Comparison of ENCODE assay signal across 8 mouse cellular contexts in the genomic region with DNA sequence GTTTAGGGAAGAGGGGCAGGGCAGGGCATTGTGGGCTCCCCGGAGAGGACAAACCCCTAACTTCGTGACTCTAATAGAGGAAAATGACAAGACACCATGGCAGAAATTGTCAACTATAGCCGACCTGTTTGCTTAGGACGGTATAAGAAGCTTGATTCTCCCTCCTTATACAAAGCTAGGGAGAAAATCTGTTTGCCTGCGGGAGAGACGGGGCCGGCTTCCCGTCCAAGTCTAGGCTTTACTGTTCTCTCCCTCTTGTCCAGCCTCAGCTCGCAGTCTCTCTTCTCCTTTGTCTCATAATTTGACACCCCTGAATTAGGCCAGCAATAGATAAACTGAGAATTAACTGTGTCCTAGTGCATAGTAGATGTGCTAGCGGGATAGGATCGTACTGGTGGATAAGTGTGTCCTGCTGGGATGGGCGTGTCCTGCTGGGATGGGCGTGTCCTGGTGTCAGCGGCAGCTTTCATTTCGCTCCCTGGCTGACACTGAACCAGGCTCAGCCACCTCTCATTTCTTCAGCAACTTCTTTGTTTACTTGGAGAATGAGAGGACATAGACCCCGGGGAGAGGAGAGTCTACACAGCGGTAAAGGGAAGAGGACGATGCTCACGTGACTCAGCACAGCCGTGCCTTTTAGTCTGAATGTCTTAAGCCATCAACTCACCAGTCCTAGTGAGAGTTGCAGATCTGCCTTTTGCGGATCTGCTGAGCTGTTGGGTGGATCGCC.
DNase-seq lines count a peak whose midpoint lies in the region; ATAC-seq lines count a peak whose summit lies in the region.

No protein-coding gene starts in this region.

- no peaks in the 10 kb centered on the region for H3K9me3 ChIP-seq in hindbrain, embryonic 16.5 days (ENCODE audit: control insufficient read depth, low read length)

- WGBS in hindbrain, embryonic 16.5 days: 6% methylated on average over 22 of the region's 22 CpGs

- H3K27ac ChIP-seq in hindbrain, embryonic 16.5 days (ENCODE audit: low read depth, low read length): no peak overlapping the region

- peak; percentile 21 for DNase-seq in layer of hippocampus, adult 11-12 months (ENCODE audit: low spot score)
- no peak for DNase-seq in layer of hippocampus, adult 9-11 months
- DNase-seq in cerebellum, postnatal 25 days: peak; percentile 38 to 50
- DNase-seq in gastrocnemius, adult 8-10 months (ENCODE audit: low spot score in 2 of 2): peak; percentile 4 to 10
- peak; percentile 56 for DNase-seq in left cerebral cortex, postnatal 4 days
- peak; percentile 11 for DNase-seq in skeletal muscle tissue, adult 2 months (ENCODE audit: low read depth, low spot score)

- intact Hi-C loops in left cerebral cortex, postnatal 4 days (cut with DNase I): no loop called here

- H3K36me3 ChIP-seq in hindbrain, embryonic 16.5 days (ENCODE audit: control insufficient read depth, insufficient read depth, low read length): no peaks in the 10 kb centered on the region

- peak overlapping the region; percentile 52 for H3K9ac ChIP-seq in hindbrain, embryonic 16.5 days (ENCODE audit: low read depth, low read length)

- H3K4me3 ChIP-seq in hindbrain, embryonic 16.5 days (ENCODE audit: low read length): peak overlapping the region; percentile 49

- peak overlapping the region; percentile 65 for H3K4me2 ChIP-seq in hindbrain, embryonic 16.5 days (ENCODE audit: low read length)

- H3K27me3 ChIP-seq in hindbrain, embryonic 16.5 days (replicated peaks; ENCODE audit: control insufficient read depth, insufficient read depth, low read length): no peaks in the 10 kb centered on the region

- H3K4me1 ChIP-seq in hindbrain, embryonic 16.5 days (ENCODE audit: control insufficient read depth, insufficient read depth, low read depth, low read length): peaks cover 2% of the 10 kb centered on the region

- peak; percentile 81 for ATAC-seq in hindbrain, embryonic 16.5 days
- peak; percentile 98 for ATAC-seq in megakaryocyte-erythroid progenitor cell, adult 5-6 weeks (replicated peaks; ENCODE audit: low FRiP score, low TSS enrichment, poor library complexity, severe bottlenecking)
